Mouse (Mus musculus): ENCODE measurements around the gene Katnbl1. TPM values are rescaled to one million over a fixed set of nuclear protein-coding genes. Genes with fewer than 3 reads are reported as not detected.

Katnbl1 gene
- 8.8 to 11.4 TPM (median 10.3 TPM) in 4 replicates for total RNA-seq (2023)

DNA sequence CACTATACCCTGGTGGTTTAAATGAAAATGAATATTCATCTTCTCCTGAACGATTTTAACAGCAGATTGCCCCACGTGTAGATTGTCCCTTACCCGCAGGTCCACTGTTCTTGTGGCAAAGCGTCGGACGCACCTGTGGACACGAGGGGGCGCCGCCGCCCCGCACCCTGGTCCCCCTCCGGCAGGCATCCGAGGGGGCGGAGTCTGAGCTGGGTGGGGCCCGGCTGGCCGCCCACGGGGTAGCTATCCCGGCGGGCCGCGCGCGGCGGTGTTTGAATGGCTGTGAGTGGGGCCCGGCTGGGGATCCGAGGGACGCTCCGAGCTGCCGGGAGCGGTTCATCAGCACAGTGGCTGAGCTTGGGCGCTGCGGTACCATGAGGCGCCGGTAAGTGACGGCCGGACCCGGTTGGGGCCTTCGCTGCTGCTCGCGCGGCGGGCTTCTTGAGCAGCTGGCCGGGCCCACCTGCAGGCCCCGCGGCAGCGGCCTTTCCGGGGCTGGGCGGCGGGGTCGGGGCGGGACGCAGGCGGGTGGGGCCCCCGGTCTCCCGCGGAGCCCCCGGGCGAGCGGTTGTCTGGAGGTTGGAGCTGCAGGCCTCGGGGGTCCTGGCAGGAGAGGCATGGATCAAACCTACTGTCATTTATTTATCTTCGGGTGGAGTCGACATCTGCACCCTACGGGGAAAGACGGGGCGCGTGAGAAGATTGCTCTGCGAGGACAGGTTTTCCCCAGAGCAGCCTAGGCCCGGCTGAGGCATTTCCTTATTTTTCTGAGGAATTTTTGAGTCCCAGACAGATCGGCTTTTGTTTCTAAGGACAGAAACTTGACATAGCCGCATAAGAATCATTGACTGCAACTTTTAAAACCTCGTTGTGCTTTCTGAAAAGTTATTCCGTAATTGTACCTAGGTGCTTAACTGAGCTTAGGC lies at the start of gene Katnbl1:
Gene Katnbl1 (plus strand): TSS at position 239 of the 926 bp plus-strand sequence.

GRCm38 (mm10) chr2:112367726-112368673 lies 11.0 kb upstream of the Katnbl1 start, which contains the start of gene Emc4:
Gene Emc4 (minus strand): TSS chr2:112368027.

DNA sequence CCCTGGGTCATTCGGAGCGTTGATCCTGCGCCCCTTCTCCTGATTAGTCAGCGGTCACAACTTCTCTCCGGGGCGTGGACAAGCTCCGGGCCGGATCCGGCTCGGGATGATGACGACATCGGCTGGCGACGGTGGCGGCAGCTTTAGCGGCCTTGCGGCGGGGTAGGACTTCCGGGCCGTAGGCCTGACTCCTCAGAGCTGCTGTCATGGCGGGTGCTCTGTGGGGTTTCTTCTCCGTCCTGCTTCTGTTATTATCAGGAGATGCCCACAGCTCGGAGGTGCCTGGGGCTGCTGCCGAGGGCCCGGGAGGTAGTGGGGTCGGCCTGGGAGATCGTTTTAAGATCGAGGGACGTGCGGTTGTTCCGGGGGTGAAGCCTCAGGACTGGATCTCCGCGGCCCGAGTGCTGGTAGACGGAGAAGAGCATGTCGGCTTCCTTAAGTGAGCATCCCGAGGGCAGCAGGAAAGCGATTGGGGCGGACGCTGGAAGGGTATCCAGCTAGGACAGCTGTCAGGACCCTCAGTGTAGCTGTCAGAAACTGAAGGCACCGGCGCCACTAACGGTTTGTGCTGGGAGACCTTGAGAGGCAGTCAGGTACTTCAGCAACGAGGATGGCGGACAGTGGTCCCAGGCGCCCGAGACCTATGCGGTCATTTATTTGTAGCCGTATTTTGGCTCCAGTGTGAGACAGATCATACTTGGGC lies 76.0 kb downstream of the Katnbl1 start, which contains the start of gene Emc7:
Gene Emc7 (plus strand): TSS at position 136 of the 703 bp plus-strand sequence.

Other genes starting within 250 kb of the Katnbl1 start
- gene Olfr1316, start 244.2 kb upstream of the Katnbl1 start, total RNA-seq (2023) = not detected in 4 replicates
- gene Olfr1317, start 238.9 kb upstream of the Katnbl1 start, total RNA-seq (2023) = not detected in 4 replicates
- not detected in 4 replicates for gene Olfr1318, start 225.0 kb upstream of the Katnbl1 start, total RNA-seq (2023)
- 8.8 to 11.3 TPM (median 9.9 TPM) in 4 replicates for gene Lpcat4, start 139.7 kb upstream of the Katnbl1 start, total RNA-seq (2023)
- gene Nutm1, start 119.9 kb upstream of the Katnbl1 start, total RNA-seq (2023) = not detected in 4 replicates
- 66.2 to 72.1 TPM (median 69.1 TPM) in 4 replicates for gene Nop10, start 117.3 kb upstream of the Katnbl1 start, total RNA-seq (2023)
- gene Slc12a6, start 113.4 kb upstream of the Katnbl1 start, total RNA-seq (2023) = 319 to 321 TPM (median 320 TPM) in 4 replicates
- 0.40 to 1.4 TPM (median 1.3 TPM) in 3 of 4 replicates, not detected in the other for gene Gm21985, start 112.9 kb upstream of the Katnbl1 start, total RNA-seq (2023)
- gene Emc4, start 11.2 kb upstream of the Katnbl1 start, total RNA-seq (2023) = 21.4 to 29.9 TPM (median 26.6 TPM) in 4 replicates
- gene Emc7, start 75.8 kb downstream of the Katnbl1 start, total RNA-seq (2023) = 10.0 to 11.6 TPM (median 10.8 TPM) in 4 replicates
- not detected in 4 replicates for gene Chrm5, start 101.6 kb downstream of the Katnbl1 start, total RNA-seq (2023)
- 13.8 to 15.9 TPM (median 14.7 TPM) in 4 replicates for gene Aven, start 113.8 kb downstream of the Katnbl1 start, total RNA-seq (2023)